ENCODE assay signal across 9 mouse cellular contexts in the genomic region with DNA sequence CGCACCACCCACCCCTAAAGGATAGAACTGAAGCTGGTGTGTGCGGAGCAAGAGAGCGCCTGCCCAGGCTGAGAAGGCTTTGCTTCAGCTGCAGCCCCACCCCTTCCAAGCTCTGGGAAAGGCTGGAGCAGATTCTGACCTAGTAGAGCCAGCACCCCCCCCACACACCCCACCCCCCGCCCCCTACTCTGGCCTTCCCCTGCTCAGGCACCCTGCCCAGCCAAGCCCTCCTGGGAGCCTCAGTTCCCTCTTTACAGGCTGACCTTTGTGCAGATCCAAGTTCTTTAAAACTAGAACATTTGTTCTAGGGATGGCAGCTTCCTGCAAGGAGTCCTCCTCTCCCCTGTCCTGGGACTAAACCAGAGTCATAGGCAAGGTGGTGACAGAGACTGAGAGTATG. TPM values are rescaled to one million over a fixed set of nuclear protein-coding genes. Genes with fewer than 3 reads are reported as not detected.
DNase-seq lines count a peak whose midpoint lies in the region; ATAC-seq and TF ChIP-seq lines count a peak whose summit lies in the region.
"Had no signal": no experiment of that assay in that cellular context is flagged by ENCODE, and none has a peak within 500 bp of the region (broad histone marks: within the 10 kb centered on the region; RNA-seq: fewer than 3 reads in every experiment).

No protein-coding gene starts in this region.

- no peak overlapping the region for H3K27ac ChIP-seq in lung, embryonic 14.5 days (ENCODE audit: low read depth)
- no peak overlapping the region for H3K27ac ChIP-seq in lung, postnatal 0 days (ENCODE audit: low read length)
- H3K27ac ChIP-seq in intestine, postnatal 0 days (ENCODE audit: low read depth, low read length), result peak overlapping the region; percentile 46; the same call in 1 of the 2 replicates
- peak overlapping the region; percentile 7; the same call in 1 of the 2 replicates for H3K27ac ChIP-seq in stomach, embryonic 16.5 days (ENCODE audit: low read length)

- peak overlapping the region; percentile 99; the same call in 1 of the 2 replicates for H3K4me2 ChIP-seq in lung, embryonic 14.5 days
- H3K4me2 ChIP-seq in lung, postnatal 0 days (replicated peaks; ENCODE audit: low read depth, low read length), result no peak overlapping the region
- no peak overlapping the region for H3K4me2 ChIP-seq in intestine, postnatal 0 days (replicated peaks; ENCODE audit: low read depth)
- H3K4me2 ChIP-seq in stomach, embryonic 16.5 days (ENCODE audit: low read depth, low read length), result no peak overlapping the region

- no peak for TF ChIP-seq EP300 in lung, postnatal 0 days (IDR thresholded peaks at IDR 0.05)

- peaks cover 28% of the 10 kb centered on the region for H3K27me3 ChIP-seq in lung, embryonic 14.5 days (ENCODE audit: insufficient read depth, low read length)
- H3K27me3 ChIP-seq in lung, postnatal 0 days (replicated peaks; ENCODE audit: insufficient read depth, low read length), result peaks cover 13% of the 10 kb centered on the region; the same call in 1 of the 2 replicates
- peaks cover 5% of the 10 kb centered on the region for H3K27me3 ChIP-seq in intestine, postnatal 0 days (replicated peaks; ENCODE audit: control insufficient read depth, insufficient read depth, low read length)
- no peaks in the 10 kb centered on the region; the same call in 1 of the 2 replicates for H3K27me3 ChIP-seq in stomach, embryonic 16.5 days (ENCODE audit: control insufficient read depth, insufficient read depth, low read length)

- H3K4me1 ChIP-seq in lung, embryonic 14.5 days (ENCODE audit: insufficient read depth), result peaks cover 6% of the 10 kb centered on the region; the same call in 1 of the 2 replicates
- peaks cover 15% of the 10 kb centered on the region; the same call in 1 of the 2 replicates for H3K4me1 ChIP-seq in lung, postnatal 0 days (ENCODE audit: insufficient read depth, low read depth, low read length)
- H3K4me1 ChIP-seq in intestine, postnatal 0 days (replicated peaks; ENCODE audit: control insufficient read depth, insufficient read depth, low read length), result peaks cover 13% of the 10 kb centered on the region
- peaks cover 27% of the 10 kb centered on the region for H3K4me1 ChIP-seq in stomach, embryonic 16.5 days (ENCODE audit: control insufficient read depth, insufficient read depth, low read length)

- H3K4me3 ChIP-seq in lung, embryonic 14.5 days (ENCODE audit: low read depth, low read length), result no peak overlapping the region
- no peak overlapping the region for H3K4me3 ChIP-seq in lung, postnatal 0 days (ENCODE audit: low read depth, low read length)
- no peak overlapping the region for H3K4me3 ChIP-seq in intestine, postnatal 0 days (ENCODE audit: low read depth, low read length)
- no peak overlapping the region for H3K4me3 ChIP-seq in stomach, embryonic 16.5 days (replicated peaks; ENCODE audit: low read length)

- WGBS in lung, embryonic 14.5 days, result 28% methylated on average over 4 of the region's 4 CpGs
- 37% methylated on average over 4 of the region's 4 CpGs for WGBS in lung, postnatal 0 days
- WGBS in intestine, postnatal 0 days, result 22% methylated on average over 4 of the region's 4 CpGs
- 30% methylated on average over 4 of the region's 4 CpGs for WGBS in stomach, embryonic 16.5 days

- H3K36me3 ChIP-seq in lung, embryonic 14.5 days (ENCODE audit: insufficient read depth), result 0 out of 2 replicates have a peak, but pooled peaks cover 5% of the 10 kb centered on the region
- H3K36me3 ChIP-seq in lung, postnatal 0 days (ENCODE audit: insufficient read depth, low read length), result no peaks in the 10 kb centered on the region
- no peaks in the 10 kb centered on the region for H3K36me3 ChIP-seq in intestine, postnatal 0 days (ENCODE audit: control insufficient read depth, insufficient read depth)
- no peaks in the 10 kb centered on the region for H3K36me3 ChIP-seq in stomach, embryonic 16.5 days (ENCODE audit: control insufficient read depth, insufficient read depth, low read length)

- H3K9ac ChIP-seq in lung, embryonic 14.5 days, result no peak overlapping the region
- no peak overlapping the region for H3K9ac ChIP-seq in lung, postnatal 0 days (replicated peaks; ENCODE audit: low read depth)
- no peak overlapping the region for H3K9ac ChIP-seq in intestine, postnatal 0 days (ENCODE audit: low read depth, low read length)
- peak overlapping the region; percentile 3; the same call in 1 of the 2 replicates for H3K9ac ChIP-seq in stomach, embryonic 16.5 days (ENCODE audit: low read length)

- no peak for ATAC-seq in lung, embryonic 14.5 days (ENCODE audit: insufficient read depth)
- no peak for ATAC-seq in lung, postnatal 0 days
- no peak for ATAC-seq in intestine, postnatal 0 days
- 0 out of 2 replicates have a peak, but pooled peaks have one; percentile 4 for ATAC-seq in stomach, embryonic 16.5 days (ENCODE audit: insufficient read depth, low FRiP score)

- no peak for DNase-seq in lung, embryonic 14.5 days
- no peak for DNase-seq in lung, postnatal 0 days (ENCODE audit: low spot score)
- DNase-seq in gastrocnemius, postnatal 25 days, result peak; percentile 74
- DNase-seq in spleen, postnatal 10 days (ENCODE audit: low spot score in 2 of 2), result no peak
- DNase-seq in layer of hippocampus, adult 9-11 months, result no peak
- DNase-seq in cerebellum, adult 9-10 months, result no peak
- DNase-seq: lung, postnatal 36 days had no signal

- no peaks in the 10 kb centered on the region for H3K9me3 ChIP-seq in lung, embryonic 14.5 days (ENCODE audit: low read depth, low read length)
- H3K9me3 ChIP-seq in lung, postnatal 0 days (ENCODE audit: low read length), result no peaks in the 10 kb centered on the region
- H3K9me3 ChIP-seq in intestine, postnatal 0 days (ENCODE audit: control insufficient read depth), result no peaks in the 10 kb centered on the region
- no peaks in the 10 kb centered on the region for H3K9me3 ChIP-seq in stomach, embryonic 16.5 days (replicated peaks; ENCODE audit: control insufficient read depth, low read length)

- TF ChIP-seq CTCF in lung, embryonic 14.5 days (IDR thresholded peaks at IDR 0.05; ENCODE audit: low read depth), result no peak
- no peak for TF ChIP-seq CTCF in lung, postnatal 0 days (IDR thresholded peaks at IDR 0.05)
- no peak for TF ChIP-seq CTCF in intestine, postnatal 0 days (IDR thresholded peaks at IDR 0.05; ENCODE audit: low read depth)

RNA-seq across cellular contexts. Expression of gene Ybx2, which starts 1.8 kb away (rescaled TPM):
- 4.7 and 6.1 TPM in 2 replicates for polyA plus RNA-seq in lung, embryonic 14.5 days (2014; fragmentation: Nextera tagmentation; extraction: Ambion mirVana)
- polyA plus RNA-seq in lung, postnatal 0 days (2015; fragmentation: Nextera tagmentation; extraction: Ambion mirVana), result 1.00 and 1.1 TPM in 2 replicates
- total RNA-seq in gastrocnemius, postnatal 25 days (2021), result 10 to 100 TPM; 10.4 to 10.9 TPM
- 0.42 and 0.43 TPM in 2 replicates for polyA plus RNA-seq in intestine, postnatal 0 days (2015; fragmentation: Nextera tagmentation; extraction: Ambion mirVana)
- 2.9 and 3.8 TPM in 2 replicates for polyA plus RNA-seq in stomach, embryonic 16.5 days (2015; fragmentation: Nextera tagmentation; extraction: Ambion mirVana)

RNA-seq across cellular contexts. Expression of gene Slc2a4, which starts 10.6 kb away (rescaled TPM):
- 14.9 and 19.0 TPM in 2 replicates for polyA plus RNA-seq in lung, embryonic 14.5 days (2014; fragmentation: Nextera tagmentation; extraction: Ambion mirVana)
- 3.7 and 4.3 TPM in 2 replicates for polyA plus RNA-seq in lung, postnatal 0 days (2015; fragmentation: Nextera tagmentation; extraction: Ambion mirVana)
- 100 to 1,000 TPM; 306 to 340 TPM for total RNA-seq in gastrocnemius, postnatal 25 days (2021)
- polyA plus RNA-seq in intestine, postnatal 0 days (2015; fragmentation: Nextera tagmentation; extraction: Ambion mirVana), result 18.3 and 18.7 TPM in 2 replicates
- polyA plus RNA-seq in stomach, embryonic 16.5 days (2015; fragmentation: Nextera tagmentation; extraction: Ambion mirVana), result 38.3 and 39.1 TPM in 2 replicates

RNA-seq across cellular contexts. Expression of gene Eif5a, which starts 15.6 kb away (rescaled TPM):
- 1,945 and 2,006 TPM in 2 replicates for polyA plus RNA-seq in lung, embryonic 14.5 days (2014; fragmentation: Nextera tagmentation; extraction: Ambion mirVana)
- polyA plus RNA-seq in lung, postnatal 0 days (2015; fragmentation: Nextera tagmentation; extraction: Ambion mirVana), result 758 and 815 TPM in 2 replicates
- total RNA-seq in gastrocnemius, postnatal 25 days (2021), result 100 to 1,000 TPM; 417 to 422 TPM
- polyA plus RNA-seq in intestine, postnatal 0 days (2015; fragmentation: Nextera tagmentation; extraction: Ambion mirVana), result 716 and 774 TPM in 2 replicates
- 1,516 and 1,535 TPM in 2 replicates for polyA plus RNA-seq in stomach, embryonic 16.5 days (2015; fragmentation: Nextera tagmentation; extraction: Ambion mirVana)

RNA-seq across cellular contexts. Expression of gene Gps2, which starts 23.7 kb away (rescaled TPM):
- 67.5 and 78.6 TPM in 2 replicates for polyA plus RNA-seq in lung, embryonic 14.5 days (2014; fragmentation: Nextera tagmentation; extraction: Ambion mirVana)
- polyA plus RNA-seq in lung, postnatal 0 days (2015; fragmentation: Nextera tagmentation; extraction: Ambion mirVana), result 53.0 and 59.1 TPM in 2 replicates
- 10 to 100 TPM; 34.6 to 35.2 TPM for total RNA-seq in gastrocnemius, postnatal 25 days (2021)
- polyA plus RNA-seq in intestine, postnatal 0 days (2015; fragmentation: Nextera tagmentation; extraction: Ambion mirVana), result 40.4 and 42.3 TPM in 2 replicates
- 61.6 and 63.4 TPM in 2 replicates for polyA plus RNA-seq in stomach, embryonic 16.5 days (2015; fragmentation: Nextera tagmentation; extraction: Ambion mirVana)

RNA-seq across cellular contexts. Expression of gene Cldn7, which starts 27.2 kb away (rescaled TPM):
- polyA plus RNA-seq in lung, embryonic 14.5 days (2014; fragmentation: Nextera tagmentation; extraction: Ambion mirVana), result 76.7 and 86.4 TPM in 2 replicates
- polyA plus RNA-seq in lung, postnatal 0 days (2015; fragmentation: Nextera tagmentation; extraction: Ambion mirVana), result 212 and 230 TPM in 2 replicates
- under 1 TPM in 1 of 2 experiments, not detected in 1; 0.91 TPM for total RNA-seq in gastrocnemius, postnatal 25 days (2021)
- polyA plus RNA-seq in intestine, postnatal 0 days (2015; fragmentation: Nextera tagmentation; extraction: Ambion mirVana), result 1,243 and 1,341 TPM in 2 replicates
- 397 and 438 TPM in 2 replicates for polyA plus RNA-seq in stomach, embryonic 16.5 days (2015; fragmentation: Nextera tagmentation; extraction: Ambion mirVana)

Comparison
In these comparisons a context has a peak if more than half of its experiments do, and no peak if none do; other contexts are left out.
1. H3K27ac ChIP-seq: peak in intestine, postnatal 0 days (single experiment) and stomach, embryonic 16.5 days (single experiment); none in lung, embryonic 14.5 days (single experiment) and lung, postnatal 0 days (single experiment).